Mouse (Mus musculus): ENCODE results near the gene Scgb2b20. TPM values are rescaled to one million over a fixed set of nuclear protein-coding genes. Genes with fewer than 3 reads are reported as not detected.
"Not testable (repeated sequence)": the region's sequence is repeated elsewhere in the genome, so short reads cannot be mapped to it uniquely, and the experiment has no call there.

Scgb2b20 gene
- polyA plus RNA-seq (2016; fragmentation: Nextera tagmentation; extraction: Ambion mirVana): not detected in 2 replicates

DNA sequence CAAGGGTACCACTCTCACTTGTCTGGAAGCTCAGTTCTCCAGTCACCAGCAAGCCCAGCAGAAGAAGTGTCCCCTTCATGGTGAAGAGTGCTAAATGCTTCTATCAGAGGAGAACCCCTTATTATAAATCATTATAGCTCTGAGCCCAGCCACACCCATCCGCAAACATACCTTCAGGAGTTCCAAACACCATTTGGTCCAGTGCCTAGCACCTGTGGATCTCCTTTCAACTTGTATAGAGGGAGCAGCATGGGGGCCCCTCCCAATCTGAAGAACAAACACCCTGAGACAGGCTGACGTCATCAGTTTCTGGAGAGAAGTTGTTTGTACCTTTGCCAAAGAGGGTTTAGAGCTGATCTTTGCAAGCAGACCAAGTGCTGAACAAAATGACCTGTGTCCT is at the start of gene Scgb2b20:
Scgb2b20 (minus strand) TSS at position 101 of the 400 bp plus-strand sequence.
- not testable (repeated sequence) for H3K9me3 ChIP-seq; H3K4me1 ChIP-seq; H3K36me3 ChIP-seq; DNase-seq (ENCODE audit: low spot score); H3K27ac ChIP-seq; H3K4me3 ChIP-seq; H3K27me3 ChIP-seq (ENCODE audit: insufficient read depth, poor library complexity, severe bottlenecking)
- WGBS: 83% methylated on average over 2 of the region's 2 CpGs

DNA sequence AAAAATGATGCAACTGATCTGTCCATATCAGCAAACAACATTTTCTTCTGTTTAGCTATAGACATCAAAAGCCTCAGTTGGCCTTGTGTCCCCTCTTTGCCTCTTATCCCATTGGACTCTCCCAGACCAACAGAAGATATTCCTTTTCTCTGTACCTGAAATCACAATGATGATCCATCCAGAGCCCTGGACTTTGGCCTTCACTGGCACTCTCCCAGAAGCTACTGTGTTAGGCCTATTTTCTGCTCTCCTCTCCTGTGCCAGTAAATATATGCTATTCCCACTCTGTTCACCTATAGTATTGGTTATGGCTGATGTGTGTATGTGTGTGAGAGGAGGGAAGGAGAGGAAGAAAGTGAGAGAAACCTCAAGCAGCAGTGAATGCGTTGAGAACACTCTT is 43.6 kb upstream of the Scgb2b20 start:
- not testable (repeated sequence) for H3K9me3 ChIP-seq; H3K4me1 ChIP-seq; H3K36me3 ChIP-seq; H3K4me3 ChIP-seq; H3K27ac ChIP-seq; H3K27me3 ChIP-seq (ENCODE audit: insufficient read depth, poor library complexity, severe bottlenecking); DNase-seq (ENCODE audit: low spot score)
- 58% methylated on average over 1 of the region's 1 CpGs for WGBS

DNA sequence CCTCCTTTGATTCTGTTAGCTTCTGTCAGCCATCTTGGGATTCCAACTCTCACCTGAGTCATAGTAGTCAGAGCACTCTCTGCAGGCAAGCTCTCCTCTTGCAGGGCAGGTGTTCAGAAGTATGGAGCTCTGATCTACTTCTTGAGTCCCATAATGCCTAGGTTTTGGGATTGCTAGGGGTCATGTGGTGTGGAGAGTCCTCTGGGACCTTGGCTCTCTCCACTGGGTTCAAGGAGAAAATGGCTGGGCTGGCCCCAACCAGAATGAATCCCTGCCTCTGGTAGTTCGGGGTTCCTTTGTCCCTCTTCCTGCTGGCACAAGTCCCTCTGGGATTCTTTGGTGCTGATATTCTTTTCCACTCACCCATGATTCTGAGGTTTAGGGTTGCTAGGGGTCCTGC is 35.5 kb upstream of the Scgb2b20 start:
- no peaks in the 10 kb centered on the region for H3K27me3 ChIP-seq (ENCODE audit: insufficient read depth, poor library complexity, severe bottlenecking)
- 86% methylated on average over 1 of the region's 1 CpGs for WGBS
- no peaks in the 10 kb centered on the region for H3K36me3 ChIP-seq
- no peak for DNase-seq (ENCODE audit: low spot score)
- H3K4me1 ChIP-seq: no peaks in the 10 kb centered on the region
- no peak overlapping the region for H3K4me3 ChIP-seq
- peaks cover 24% of the 10 kb centered on the region for H3K9me3 ChIP-seq
- no peak overlapping the region for H3K27ac ChIP-seq

DNA sequence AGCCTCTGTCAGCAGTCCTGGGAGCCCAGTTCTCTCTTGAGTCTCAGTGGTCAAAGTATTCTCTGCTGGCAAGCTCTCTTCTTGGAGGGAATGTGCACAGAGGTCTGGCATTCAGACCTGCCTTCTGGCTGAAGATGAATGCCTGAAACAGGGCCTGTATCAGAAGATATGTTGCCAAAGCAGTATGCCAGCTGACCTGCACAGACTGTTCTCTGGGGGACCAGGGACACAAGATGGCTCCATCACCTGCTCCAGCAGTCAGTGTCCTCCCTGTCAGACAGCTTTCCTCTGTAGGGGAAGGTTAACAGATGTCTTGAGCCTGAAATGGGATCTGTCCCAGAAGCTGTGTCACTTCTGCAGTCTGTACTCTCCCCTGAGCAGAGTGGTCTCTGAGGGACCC is 33.6 kb upstream of the Scgb2b20 start:
- H3K27me3 ChIP-seq (ENCODE audit: insufficient read depth, poor library complexity, severe bottlenecking); H3K27ac ChIP-seq; H3K4me3 ChIP-seq; DNase-seq (ENCODE audit: low spot score); H3K4me1 ChIP-seq; H3K36me3 ChIP-seq: not testable (repeated sequence)
- H3K9me3 ChIP-seq: peaks cover 24% of the 10 kb centered on the region

DNA sequence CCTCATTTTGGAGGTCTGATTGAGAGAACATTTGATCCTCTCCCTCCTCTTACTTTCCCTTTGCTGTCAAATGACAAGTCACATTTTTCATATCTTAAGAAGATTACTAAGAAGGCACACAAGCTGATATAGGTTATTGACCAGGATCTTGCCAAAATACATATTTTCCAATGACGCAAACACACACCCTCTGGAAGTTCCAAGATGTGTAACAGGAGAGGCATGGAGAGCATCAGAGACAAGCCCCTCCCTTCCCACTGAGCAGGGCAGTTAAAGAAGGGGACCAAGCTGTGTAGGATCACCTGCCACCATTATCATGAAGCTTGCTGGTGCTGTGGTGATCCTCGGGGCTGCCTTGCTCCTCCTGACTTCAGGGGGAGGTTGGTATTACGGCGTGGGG is 6.8 kb upstream of the Scgb2b20 start, which contains the start of gene Scgb1b20:
Scgb1b20 (plus strand) TSS at position 301 of the 400 bp plus-strand sequence.
- not testable (repeated sequence) for H3K9me3 ChIP-seq; H3K27me3 ChIP-seq (ENCODE audit: insufficient read depth, poor library complexity, severe bottlenecking); H3K4me1 ChIP-seq; H3K36me3 ChIP-seq; H3K4me3 ChIP-seq; H3K27ac ChIP-seq; DNase-seq (ENCODE audit: low spot score)
- 73% methylated on average over 4 of the region's 4 CpGs for WGBS

Other genes starting within 250 kb of the Scgb2b20 start
- gene Scgb2b18, start 192.5 kb downstream of the Scgb2b20 start, polyA plus RNA-seq (2016; fragmentation: Nextera tagmentation; extraction: Ambion mirVana): not detected in 2 replicates
- not detected in 2 replicates for gene Scgb1b18, start 180.8 kb downstream of the Scgb2b20 start, polyA plus RNA-seq (2016; fragmentation: Nextera tagmentation; extraction: Ambion mirVana)
- not detected in 2 replicates for gene Scgb2b19, start 86.0 kb downstream of the Scgb2b20 start, polyA plus RNA-seq (2016; fragmentation: Nextera tagmentation; extraction: Ambion mirVana)
- not detected in 2 replicates for gene Scgb1b19, start 79.0 kb downstream of the Scgb2b20 start, polyA plus RNA-seq (2016; fragmentation: Nextera tagmentation; extraction: Ambion mirVana)
- not detected in 2 replicates for gene Scgb1b20, start 6.9 kb upstream of the Scgb2b20 start, polyA plus RNA-seq (2016; fragmentation: Nextera tagmentation; extraction: Ambion mirVana)
- gene Scgb2b21, start 154.1 kb upstream of the Scgb2b20 start, polyA plus RNA-seq (2016; fragmentation: Nextera tagmentation; extraction: Ambion mirVana): not detected in 2 replicates